Mouse (Mus musculus): ENCODE data around the gene Fam171a1.

Fam171a1 gene

GRCm38 (mm10) chr2:3138308-3138707, 24.3 kb downstream of the Fam171a1 start:
- no peak for DNase-seq (ENCODE audit: low read depth)

GRCm38 (mm10) chr2:3139065-3139464, 25.0 kb downstream of the Fam171a1 start:
- DNase-seq (ENCODE audit: low read depth) = no peak

GRCm38 (mm10) chr2:3139578-3139977, 25.6 kb downstream of the Fam171a1 start:
- no peak for DNase-seq (ENCODE audit: low read depth)

GRCm38 (mm10) chr2:3140585-3140984, 26.6 kb downstream of the Fam171a1 start:
- DNase-seq (ENCODE audit: low read depth) = no peak

GRCm38 (mm10) chr2:3141804-3142203, 27.8 kb downstream of the Fam171a1 start:
- DNase-seq (ENCODE audit: low read depth) = peak; percentile 42

GRCm38 (mm10) chr2:3144291-3144690, 30.3 kb downstream of the Fam171a1 start:
- no peak for DNase-seq (ENCODE audit: low read depth)

- DNase-seq (ENCODE audit: low read depth) = no peak
Observed at GRCm38 (mm10) chr2:3147550-3148157, 33.6 kb downstream of the Fam171a1 start.

GRCm38 (mm10) chr2:3148731-3149130, 34.7 kb downstream of the Fam171a1 start:
- no peak for DNase-seq (ENCODE audit: low read depth)

GRCm38 (mm10) chr2:3150324-3150723, 36.3 kb downstream of the Fam171a1 start:
- DNase-seq (ENCODE audit: low read depth) = no peak

GRCm38 (mm10) chr2:3151336-3151735, 37.3 kb downstream of the Fam171a1 start:
- DNase-seq (ENCODE audit: low read depth) = peak; percentile 66

GRCm38 (mm10) chr2:3154091-3154665, 40.2 kb downstream of the Fam171a1 start:
- DNase-seq (ENCODE audit: low read depth) = no peak

- DNase-seq (ENCODE audit: low read depth) = peak; percentile 37
Observed at GRCm38 (mm10) chr2:3154986-3155385, 41.0 kb downstream of the Fam171a1 start.

GRCm38 (mm10) chr2:3157030-3157429, 43.0 kb downstream of the Fam171a1 start:
- no peak for DNase-seq (ENCODE audit: low read depth)

GRCm38 (mm10) chr2:3157661-3158344, 43.8 kb downstream of the Fam171a1 start:
- DNase-seq (ENCODE audit: low read depth) = no peak

GRCm38 (mm10) chr2:3158682-3159412, 44.8 kb downstream of the Fam171a1 start:
- no peak for DNase-seq (ENCODE audit: low read depth)

GRCm38 (mm10) chr2:3161578-3161977, 47.6 kb downstream of the Fam171a1 start:
- no peak for DNase-seq (ENCODE audit: low read depth)

- DNase-seq (ENCODE audit: low read depth) = no peak
Observed at GRCm38 (mm10) chr2:3163501-3164076, 49.6 kb downstream of the Fam171a1 start.

- no peak for DNase-seq (ENCODE audit: low read depth)
Observed at GRCm38 (mm10) chr2:3165037-3165600, 51.1 kb downstream of the Fam171a1 start.

- no peak for DNase-seq (ENCODE audit: low read depth)
Observed at GRCm38 (mm10) chr2:3165890-3166605, 52.0 kb downstream of the Fam171a1 start.

GRCm38 (mm10) chr2:3168719-3169402, 54.8 kb downstream of the Fam171a1 start:
- DNase-seq (ENCODE audit: low read depth) = no peak

GRCm38 (mm10) chr2:3169403-3169747, 55.4 kb downstream of the Fam171a1 start:
- no peak for DNase-seq (ENCODE audit: low read depth)
